Mouse (Mus musculus) monocyte, adult 2 months (primary cell): Measurements from ENCODE around the gene Chchd10.

Source experiments
- DNase-seq, 2 experiments: peaks; one replicate each; pipeline ENCODE4 v3.0.0; 2022; ENCODE audit warnings: low spot score in 2 of 2, low read depth in 1 of 2

Chchd10 gene

GRCm38 (mm10) chr10:75948079-75948478 lies 15.1 kb downstream of the Chchd10 start:
- no peak for DNase-seq

- no peak for DNase-seq
Measured at GRCm38 (mm10) chr10:75949053-75950045, 16.4 kb downstream of the Chchd10 start.

- DNase-seq = no peak
Measured at GRCm38 (mm10) chr10:75950791-75951210, 17.9 kb downstream of the Chchd10 start.

- DNase-seq = peak; percentile 9 to 30
Measured at GRCm38 (mm10) chr10:75951424-75952050, 18.6 kb downstream of the Chchd10 start.

- DNase-seq = no peak
Measured at GRCm38 (mm10) chr10:75954381-75954811, 21.5 kb downstream of the Chchd10 start, which contains the start of gene Gm5134. Gm5134 (plus strand) TSS chr10:75954514.

GRCm38 (mm10) chr10:75973846-75974245 lies 40.9 kb downstream of the Chchd10 start:
- no peak for DNase-seq

- DNase-seq = no peak
Measured at GRCm38 (mm10) chr10:75975216-75975615, 42.3 kb downstream of the Chchd10 start.

GRCm38 (mm10) chr10:75978119-75978834 lies 45.3 kb downstream of the Chchd10 start:
- no peak for DNase-seq

GRCm38 (mm10) chr10:75978835-75979157 lies 45.9 kb downstream of the Chchd10 start:
- no peak for DNase-seq

GRCm38 (mm10) chr10:75979432-75979831 lies 46.5 kb downstream of the Chchd10 start:
- DNase-seq = no peak
